Mouse (Mus musculus): Measurements from ENCODE around the gene Ncoa1. TPM values are rescaled to one million over a fixed set of nuclear protein-coding genes. Genes with fewer than 3 reads are reported as not detected.
A peak's percentile ranks its signal among the peaks of the same experiment; 100 is the strongest.

The Ncoa1 gene
- polyA plus RNA-seq, 1 experiment: 21.9 TPM

DNA sequence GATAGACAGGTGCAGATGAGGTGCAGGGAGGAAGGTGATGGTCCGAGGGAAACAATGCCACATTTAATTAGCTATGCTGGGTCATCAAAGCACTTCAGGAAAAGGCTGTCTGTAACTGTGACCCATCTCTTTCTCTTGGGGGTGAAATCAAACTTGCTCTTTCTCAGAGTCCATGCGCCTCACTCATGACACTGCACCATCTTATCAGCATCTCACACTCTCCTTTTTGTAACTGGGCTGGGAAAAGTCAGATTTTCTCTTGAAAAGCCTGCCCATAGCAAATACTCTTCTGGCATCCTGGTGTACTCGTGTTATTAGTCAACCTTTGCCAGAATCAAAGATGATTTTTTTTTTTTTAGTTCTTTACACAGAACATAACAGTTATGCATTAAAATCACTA, 70.8 kb downstream of the Ncoa1 start:
- no peak for TF ChIP-seq CTCF (IDR thresholded peaks at IDR 0.05; ENCODE audit: low read depth, low read length)
- TF ChIP-seq EP300 (IDR thresholded peaks at IDR 0.05; ENCODE audit: insufficient read depth, low read depth, low read length): no peak
- no peak for TF ChIP-seq POLR2A (IDR thresholded peaks at IDR 0.05; ENCODE audit: insufficient read depth, low read length)
- Histone ChIP-seq H3K9ac (ENCODE audit: low read depth, poor library complexity, severe bottlenecking) (no peak overlapping the region), H3K4me3 (ENCODE audit: low read depth, low read length) (no peak overlapping the region), H3K36me3 (ENCODE audit: control insufficient read depth, insufficient read depth, low read length, poor library complexity, severe bottlenecking) (no peaks in the 10 kb centered on the region), H3K9me3 (replicated peaks; ENCODE audit: control insufficient read depth, insufficient read depth, low read length, poor library complexity, severe bottlenecking) (no peaks in the 10 kb centered on the region), H3K4me1 (ENCODE audit: control insufficient read depth, insufficient read depth, low read length) (peaks cover 2% of the 10 kb centered on the region), H3K27me3 (ENCODE audit: control insufficient read depth, insufficient read depth, low read length, poor library complexity, severe bottlenecking) (no peaks in the 10 kb centered on the region), H3K27ac (ENCODE audit: insufficient read depth, low read length) (no peak overlapping the region)

DNA sequence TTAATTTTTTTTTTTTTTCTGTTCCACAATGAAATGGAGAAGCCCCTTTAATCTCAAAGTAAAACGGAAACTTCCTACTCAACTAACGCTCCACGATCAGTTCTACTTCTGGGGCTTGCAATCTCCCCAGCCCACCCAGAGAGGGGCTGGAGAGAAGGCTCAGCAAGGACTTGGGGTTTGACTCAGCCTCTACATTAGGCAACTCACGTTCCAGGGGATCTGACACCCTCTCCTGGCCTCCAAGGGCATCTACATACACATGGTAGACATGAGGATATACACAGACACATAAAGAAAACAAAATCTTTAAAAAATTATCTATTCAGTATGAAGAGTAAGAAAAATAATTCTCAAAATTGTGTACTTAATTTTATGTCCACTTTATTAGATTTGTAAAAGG, 73.8 kb downstream of the Ncoa1 start:
- no peak overlapping the region for H3K9ac ChIP-seq (ENCODE audit: low read depth, poor library complexity, severe bottlenecking)
- H3K27me3 ChIP-seq (ENCODE audit: control insufficient read depth, insufficient read depth, low read length, poor library complexity, severe bottlenecking): no peaks in the 10 kb centered on the region
- H3K9me3 ChIP-seq (replicated peaks; ENCODE audit: control insufficient read depth, insufficient read depth, low read length, poor library complexity, severe bottlenecking): no peaks in the 10 kb centered on the region
- H3K4me1 ChIP-seq (ENCODE audit: control insufficient read depth, insufficient read depth, low read length): peaks cover 2% of the 10 kb centered on the region
- no peak overlapping the region for H3K4me3 ChIP-seq (ENCODE audit: low read depth, low read length)
- no peak for TF ChIP-seq POLR2A (IDR thresholded peaks at IDR 0.05; ENCODE audit: insufficient read depth, low read length)
- TF ChIP-seq CTCF (IDR thresholded peaks at IDR 0.05; ENCODE audit: low read depth, low read length): peak; percentile 29
- TF ChIP-seq EP300 (IDR thresholded peaks at IDR 0.05; ENCODE audit: insufficient read depth, low read depth, low read length): no peak
- no peak overlapping the region for H3K27ac ChIP-seq (ENCODE audit: insufficient read depth, low read length)
- no peaks in the 10 kb centered on the region for H3K36me3 ChIP-seq (ENCODE audit: control insufficient read depth, insufficient read depth, low read length, poor library complexity, severe bottlenecking)

GRCm38 (mm10) chr12:4396221-4396620, 80.8 kb downstream of the Ncoa1 start:
- TF ChIP-seq CTCF (IDR thresholded peaks at IDR 0.05; ENCODE audit: low read depth, low read length) (no peak), EP300 (IDR thresholded peaks at IDR 0.05; ENCODE audit: insufficient read depth, low read depth, low read length) (no peak), POLR2A (IDR thresholded peaks at IDR 0.05; ENCODE audit: insufficient read depth, low read length) (no peak)
- Histone ChIP-seq H3K27ac (ENCODE audit: insufficient read depth, low read length) (0 out of 2 replicates have a peak overlapping the region, but pooled peaks have one; percentile 54), H3K36me3 (ENCODE audit: control insufficient read depth, insufficient read depth, low read length, poor library complexity, severe bottlenecking) (no peaks in the 10 kb centered on the region), H3K27me3 (ENCODE audit: control insufficient read depth, insufficient read depth, low read length, poor library complexity, severe bottlenecking) (no peaks in the 10 kb centered on the region), H3K4me3 (ENCODE audit: low read depth, low read length) (0 out of 2 replicates have a peak overlapping the region, but pooled peaks have one; percentile 8), H3K9me3 (replicated peaks; ENCODE audit: control insufficient read depth, insufficient read depth, low read length, poor library complexity, severe bottlenecking) (no peaks in the 10 kb centered on the region), H3K4me1 (ENCODE audit: control insufficient read depth, insufficient read depth, low read length) (peaks cover 5% of the 10 kb centered on the region), H3K9ac (ENCODE audit: low read depth, poor library complexity, severe bottlenecking) (no peak overlapping the region)

GRCm38 (mm10) chr12:4392590-4392989, 84.4 kb downstream of the Ncoa1 start:
- no peaks in the 10 kb centered on the region for H3K27me3 ChIP-seq (ENCODE audit: control insufficient read depth, insufficient read depth, low read length, poor library complexity, severe bottlenecking)
- peaks cover 6% of the 10 kb centered on the region for H3K4me1 ChIP-seq (ENCODE audit: control insufficient read depth, insufficient read depth, low read length)
- H3K27ac ChIP-seq (ENCODE audit: insufficient read depth, low read length): 0 out of 2 replicates have a peak overlapping the region, but pooled peaks have one; percentile 46
- no peaks in the 10 kb centered on the region for H3K9me3 ChIP-seq (replicated peaks; ENCODE audit: control insufficient read depth, insufficient read depth, low read length, poor library complexity, severe bottlenecking)
- TF ChIP-seq CTCF (IDR thresholded peaks at IDR 0.05; ENCODE audit: low read depth, low read length): peak; percentile 53
- no peak for TF ChIP-seq EP300 (IDR thresholded peaks at IDR 0.05; ENCODE audit: insufficient read depth, low read depth, low read length)
- no peak overlapping the region for H3K4me3 ChIP-seq (ENCODE audit: low read depth, low read length)
- H3K9ac ChIP-seq (ENCODE audit: low read depth, poor library complexity, severe bottlenecking): no peak overlapping the region
- H3K36me3 ChIP-seq (ENCODE audit: control insufficient read depth, insufficient read depth, low read length, poor library complexity, severe bottlenecking): no peaks in the 10 kb centered on the region

DNA sequence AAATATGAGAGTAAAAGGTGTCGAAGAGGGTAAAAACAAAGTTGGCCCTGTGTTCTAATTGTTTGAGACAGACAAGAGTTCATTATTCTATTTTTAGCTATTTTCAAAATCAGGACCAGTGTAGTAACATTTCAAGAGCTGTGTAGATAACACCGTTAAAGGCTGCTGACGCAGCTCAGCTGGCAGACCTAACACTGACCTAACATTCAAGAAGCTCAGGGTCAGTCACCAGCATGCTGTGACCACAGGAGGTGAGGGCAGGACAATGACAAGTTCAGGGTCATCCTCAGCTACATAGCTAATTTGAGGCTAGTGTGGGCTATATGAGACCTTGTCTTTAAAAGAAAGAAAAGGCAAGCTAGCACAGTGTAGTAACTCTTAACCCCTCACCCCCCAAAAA, 84.9 kb downstream of the Ncoa1 start:
- H3K4me3 ChIP-seq (ENCODE audit: low read depth, low read length): no peak overlapping the region
- H3K27ac ChIP-seq (ENCODE audit: insufficient read depth, low read length): no peak overlapping the region
- H3K36me3 ChIP-seq (ENCODE audit: control insufficient read depth, insufficient read depth, low read length, poor library complexity, severe bottlenecking): no peaks in the 10 kb centered on the region
- H3K4me1 ChIP-seq (ENCODE audit: control insufficient read depth, insufficient read depth, low read length): peaks cover 6% of the 10 kb centered on the region
- no peaks in the 10 kb centered on the region for H3K27me3 ChIP-seq (ENCODE audit: control insufficient read depth, insufficient read depth, low read length, poor library complexity, severe bottlenecking)
- H3K9ac ChIP-seq (ENCODE audit: low read depth, poor library complexity, severe bottlenecking): no peak overlapping the region
- no peak for TF ChIP-seq CTCF (IDR thresholded peaks at IDR 0.05; ENCODE audit: low read depth, low read length)
- TF ChIP-seq EP300 (IDR thresholded peaks at IDR 0.05; ENCODE audit: insufficient read depth, low read depth, low read length): 0 out of 2 replicates have a peak, but pooled peaks have one; percentile 34
- no peaks in the 10 kb centered on the region for H3K9me3 ChIP-seq (replicated peaks; ENCODE audit: control insufficient read depth, insufficient read depth, low read length, poor library complexity, severe bottlenecking)

GRCm38 (mm10) chr12:4391256-4391655, 85.7 kb downstream of the Ncoa1 start:
- peaks cover 6% of the 10 kb centered on the region for H3K4me1 ChIP-seq (ENCODE audit: control insufficient read depth, insufficient read depth, low read length)
- H3K36me3 ChIP-seq (ENCODE audit: control insufficient read depth, insufficient read depth, low read length, poor library complexity, severe bottlenecking): no peaks in the 10 kb centered on the region

More at GRCm38 (mm10) chr12:4391256-4391655, 85.7 kb downstream of the Ncoa1 start:
- no peak overlapping the region for H3K4me3 ChIP-seq (ENCODE audit: low read depth, low read length)
- no peak for TF ChIP-seq CTCF (IDR thresholded peaks at IDR 0.05; ENCODE audit: low read depth, low read length)
- no peak for TF ChIP-seq POLR2A (IDR thresholded peaks at IDR 0.05; ENCODE audit: insufficient read depth, low read length)
- no peak for TF ChIP-seq EP300 (IDR thresholded peaks at IDR 0.05; ENCODE audit: insufficient read depth, low read depth, low read length)
- H3K9ac ChIP-seq (ENCODE audit: low read depth, poor library complexity, severe bottlenecking): no peak overlapping the region
- H3K9me3 ChIP-seq (replicated peaks; ENCODE audit: control insufficient read depth, insufficient read depth, low read length, poor library complexity, severe bottlenecking): no peaks in the 10 kb centered on the region
- no peaks in the 10 kb centered on the region for H3K27me3 ChIP-seq (ENCODE audit: control insufficient read depth, insufficient read depth, low read length, poor library complexity, severe bottlenecking)
- no peak overlapping the region for H3K27ac ChIP-seq (ENCODE audit: insufficient read depth, low read length)
